Mouse (Mus musculus): Measurements from ENCODE around the gene Msrb2. TPM values are rescaled to one million over a fixed set of nuclear protein-coding genes. Genes with fewer than 3 reads are reported as not detected.

Gene Msrb2
- 22.7 and 27.1 TPM in 2 replicates for polyA plus RNA-seq (2014; fragmentation: Nextera tagmentation; extraction: Ambion mirVana)

DNA sequence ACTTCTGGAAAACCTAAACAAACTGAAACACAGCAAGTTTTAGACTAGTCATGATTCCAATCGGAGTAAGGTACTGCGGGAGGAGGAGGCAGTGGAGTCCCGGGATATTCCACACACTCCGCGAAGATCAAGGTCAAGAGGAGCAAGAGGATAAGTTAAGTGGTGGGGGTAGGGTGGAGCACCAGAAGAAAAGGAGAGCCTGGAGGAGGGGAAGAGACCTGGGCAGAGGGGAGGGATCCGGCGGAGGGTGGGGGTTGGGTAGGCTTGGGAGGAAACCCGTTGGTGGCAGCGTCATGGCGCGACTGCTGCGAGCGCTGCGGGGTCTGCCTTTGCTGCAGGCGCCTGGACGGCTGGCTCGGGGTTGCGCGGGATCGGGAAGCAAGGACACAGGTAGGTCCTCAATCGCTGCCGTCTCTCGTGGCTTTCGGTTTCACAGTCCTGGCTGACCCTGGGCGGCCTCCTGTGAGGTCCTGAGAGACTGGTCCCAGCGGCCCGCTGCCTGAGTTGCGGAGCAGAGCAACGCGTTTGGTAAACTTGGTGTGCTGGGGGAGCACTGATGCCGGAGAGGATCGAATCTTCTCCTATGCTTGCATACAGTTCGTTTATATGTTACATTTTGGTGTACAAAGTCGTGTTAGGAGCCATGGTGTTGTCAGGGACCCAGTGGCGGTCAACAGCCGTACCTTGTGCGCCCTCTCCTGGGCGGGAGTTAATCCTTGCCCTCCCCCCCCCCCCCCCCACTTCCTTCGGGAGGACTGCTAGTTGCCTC is at the start of gene Msrb2:
Msrb2 (plus strand) TSS at position 51 of the 769 bp plus-strand sequence.
- no peaks in the 10 kb centered on the region for H3K27me3 ChIP-seq (ENCODE audit: control insufficient read depth, insufficient read depth, low read length)
- no peaks in the 10 kb centered on the region for H3K9me3 ChIP-seq (ENCODE audit: control insufficient read depth, low read depth, low read length)
- H3K4me1 ChIP-seq (ENCODE audit: control insufficient read depth, insufficient read depth, low read length): no peaks in the 10 kb centered on the region
- ATAC-seq (ENCODE audit: insufficient number of reproducible peaks, insufficient read depth, low FRiP score, low read depth): peak; percentile 85
- H3K4me2 ChIP-seq (replicated peaks; ENCODE audit: low read depth, low read length): peak within 1 kb of the TSS; percentile 51
- WGBS: under 1% methylated on average over 38 of the region's 39 CpGs
- peak within 1 kb of the TSS; percentile 76 for H3K27ac ChIP-seq (ENCODE audit: low read length)
- H3K4me3 ChIP-seq (ENCODE audit: low read depth, low read length): peak within 1 kb of the TSS; percentile 68
- H3K9ac ChIP-seq (replicated peaks; ENCODE audit: low read depth, low read length): peak within 1 kb of the TSS; percentile 82
- no peaks in the 10 kb centered on the region for H3K36me3 ChIP-seq (ENCODE audit: control insufficient read depth, insufficient read depth, low read length)

DNA sequence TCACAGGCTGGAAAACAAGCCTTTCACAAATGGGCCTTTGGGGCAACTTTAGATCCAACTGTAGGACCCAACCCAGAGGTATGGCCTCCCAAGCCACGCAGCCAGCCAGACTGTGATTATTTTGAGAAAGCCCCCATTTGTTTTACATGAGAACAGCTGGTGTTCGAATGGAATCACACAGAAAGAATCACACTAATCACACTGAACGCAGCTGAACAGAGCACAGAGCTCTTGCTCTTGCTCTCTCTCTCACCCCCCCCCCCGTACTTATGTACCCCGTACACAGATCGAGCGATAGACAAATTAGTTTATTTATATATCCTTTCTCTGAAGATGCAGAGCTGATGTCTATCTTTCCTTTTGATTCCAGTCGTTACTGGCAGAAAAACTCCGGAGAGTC is 48.8 kb upstream of the Msrb2 start:
- no peak overlapping the region for H3K27ac ChIP-seq (ENCODE audit: low read length)
- H3K4me3 ChIP-seq (ENCODE audit: low read depth, low read length): no peak overlapping the region
- no peak for ATAC-seq (ENCODE audit: insufficient number of reproducible peaks, insufficient read depth, low FRiP score, low read depth)
- no peaks in the 10 kb centered on the region for H3K9me3 ChIP-seq (ENCODE audit: control insufficient read depth, low read depth, low read length)
- H3K9ac ChIP-seq (replicated peaks; ENCODE audit: low read depth, low read length): no peak overlapping the region
- no peak overlapping the region for H3K4me2 ChIP-seq (replicated peaks; ENCODE audit: low read depth, low read length)
- no peaks in the 10 kb centered on the region for H3K4me1 ChIP-seq (ENCODE audit: control insufficient read depth, insufficient read depth, low read length)
- H3K36me3 ChIP-seq (ENCODE audit: control insufficient read depth, insufficient read depth, low read length): no peaks in the 10 kb centered on the region
- 74% methylated on average over 9 of the region's 9 CpGs for WGBS
- H3K27me3 ChIP-seq (ENCODE audit: control insufficient read depth, insufficient read depth, low read length): no peaks in the 10 kb centered on the region

DNA sequence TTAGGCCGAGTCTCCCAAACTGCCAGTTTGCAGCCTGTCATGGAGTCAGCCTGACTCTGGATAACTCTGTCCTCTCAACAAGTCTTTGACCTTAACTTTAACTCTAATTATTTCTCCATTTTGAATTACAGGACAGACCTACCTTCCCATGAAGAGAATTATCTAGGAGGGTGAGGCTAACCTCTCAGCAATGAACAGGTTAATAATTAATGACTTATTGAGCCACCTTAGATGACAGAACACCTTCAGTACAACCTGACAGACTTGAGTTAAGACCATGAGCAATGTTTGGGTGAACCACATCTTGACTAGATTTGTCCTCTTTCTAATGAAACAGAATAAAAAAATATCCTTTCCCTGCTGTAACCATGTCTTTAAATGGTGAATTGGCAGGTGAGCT is 44.9 kb upstream of the Msrb2 start:
- H3K27ac ChIP-seq (ENCODE audit: low read length): no peak overlapping the region
- H3K27me3 ChIP-seq (ENCODE audit: control insufficient read depth, insufficient read depth, low read length): no peaks in the 10 kb centered on the region
- WGBS: 72% methylated on average over 1 of the region's 1 CpGs
- no peak for ATAC-seq (ENCODE audit: insufficient number of reproducible peaks, insufficient read depth, low FRiP score, low read depth)
- no peak overlapping the region for H3K4me3 ChIP-seq (ENCODE audit: low read depth, low read length)
- H3K9me3 ChIP-seq (ENCODE audit: control insufficient read depth, low read depth, low read length): no peaks in the 10 kb centered on the region
- no peak overlapping the region for H3K4me2 ChIP-seq (replicated peaks; ENCODE audit: low read depth, low read length)
- H3K36me3 ChIP-seq (ENCODE audit: control insufficient read depth, insufficient read depth, low read length): no peaks in the 10 kb centered on the region
- no peaks in the 10 kb centered on the region for H3K4me1 ChIP-seq (ENCODE audit: control insufficient read depth, insufficient read depth, low read length)
- H3K9ac ChIP-seq (replicated peaks; ENCODE audit: low read depth, low read length): no peak overlapping the region

DNA sequence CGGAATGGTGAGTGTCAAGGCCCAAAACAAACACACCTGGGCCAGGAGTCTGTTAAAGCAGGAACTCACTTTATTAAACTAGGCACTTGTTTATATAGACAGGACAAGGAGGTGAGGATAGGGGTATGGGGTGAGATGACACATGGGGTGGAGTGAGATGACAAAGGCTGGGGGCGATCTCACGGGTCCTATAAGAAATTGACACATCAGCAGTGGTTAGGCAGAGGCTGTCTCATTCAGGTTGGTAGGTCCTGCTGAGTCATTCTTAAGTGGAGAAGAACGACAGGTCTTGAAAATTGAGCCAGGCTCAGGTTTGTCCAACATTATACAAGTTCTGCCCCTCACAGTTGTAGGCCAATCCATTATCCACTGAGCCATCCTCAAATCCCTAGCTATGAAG is 43.4 kb upstream of the Msrb2 start:
- Histone ChIP-seq H3K4me1 (ENCODE audit: control insufficient read depth, insufficient read depth, low read length) (no peaks in the 10 kb centered on the region), H3K4me3 (ENCODE audit: low read depth, low read length) (no peak overlapping the region), H3K9ac (replicated peaks; ENCODE audit: low read depth, low read length) (no peak overlapping the region), H3K36me3 (ENCODE audit: control insufficient read depth, insufficient read depth, low read length) (no peaks in the 10 kb centered on the region), H3K9me3 (ENCODE audit: control insufficient read depth, low read depth, low read length) (no peaks in the 10 kb centered on the region), H3K27ac (ENCODE audit: low read length) (no peak overlapping the region), H3K4me2 (replicated peaks; ENCODE audit: low read depth, low read length) (no peak overlapping the region), H3K27me3 (ENCODE audit: control insufficient read depth, insufficient read depth, low read length) (no peaks in the 10 kb centered on the region)
- ATAC-seq (ENCODE audit: insufficient number of reproducible peaks, insufficient read depth, low FRiP score, low read depth): no peak
- 52% methylated on average over 4 of the region's 4 CpGs for WGBS

DNA sequence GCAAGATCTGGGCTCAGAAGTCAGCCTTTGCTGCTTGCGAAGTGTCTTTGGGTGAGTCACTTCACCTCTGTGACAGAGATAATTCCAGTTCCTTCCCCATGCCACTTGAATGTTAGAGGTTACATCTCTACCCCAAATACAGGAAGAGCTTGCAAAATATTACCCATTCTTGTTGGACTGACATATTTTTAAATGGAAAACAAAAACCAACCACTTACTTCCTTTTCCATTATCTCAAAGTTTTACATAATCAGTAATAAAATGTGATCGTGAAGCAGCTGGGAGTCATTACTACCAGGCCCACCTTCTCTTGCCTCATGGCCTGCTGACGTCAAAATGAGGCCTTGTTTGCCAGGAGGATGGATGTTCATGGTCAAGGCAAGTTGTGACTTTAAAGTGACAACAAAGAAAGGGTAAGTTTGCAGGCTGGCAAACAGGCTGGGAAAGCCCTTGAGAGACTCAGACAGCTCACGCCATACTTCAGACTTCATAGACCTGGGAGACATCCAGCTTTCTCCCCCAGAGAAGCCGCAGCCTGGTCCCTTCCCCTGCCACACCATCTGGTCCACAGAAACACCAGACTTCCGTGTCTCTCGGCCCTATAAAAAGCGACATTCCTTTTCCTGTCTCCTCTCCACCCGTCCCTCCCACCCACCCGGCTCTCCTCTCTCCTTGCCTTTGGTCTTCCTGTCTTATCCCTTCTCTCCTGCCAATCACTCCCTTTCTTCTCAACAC is 27.2 kb upstream of the Msrb2 start:
- no peak overlapping the region for H3K27ac ChIP-seq (ENCODE audit: low read length)
- no peaks in the 10 kb centered on the region for H3K36me3 ChIP-seq (ENCODE audit: control insufficient read depth, insufficient read depth, low read length)
- no peak overlapping the region; the same call in 1 of the 2 replicates for H3K4me2 ChIP-seq (replicated peaks; ENCODE audit: low read depth, low read length)
- no peaks in the 10 kb centered on the region for H3K27me3 ChIP-seq (ENCODE audit: control insufficient read depth, insufficient read depth, low read length)
- WGBS: 41% methylated on average over 10 of the region's 10 CpGs
- ATAC-seq (ENCODE audit: insufficient number of reproducible peaks, insufficient read depth, low FRiP score, low read depth): peak; percentile 25; the same call in 1 of the 2 replicates
- no peaks in the 10 kb centered on the region for H3K4me1 ChIP-seq (ENCODE audit: control insufficient read depth, insufficient read depth, low read length)
- H3K4me3 ChIP-seq (ENCODE audit: low read depth, low read length): no peak overlapping the region
- no peak overlapping the region for H3K9ac ChIP-seq (replicated peaks; ENCODE audit: low read depth, low read length)
- H3K9me3 ChIP-seq (ENCODE audit: control insufficient read depth, low read depth, low read length): no peaks in the 10 kb centered on the region

DNA sequence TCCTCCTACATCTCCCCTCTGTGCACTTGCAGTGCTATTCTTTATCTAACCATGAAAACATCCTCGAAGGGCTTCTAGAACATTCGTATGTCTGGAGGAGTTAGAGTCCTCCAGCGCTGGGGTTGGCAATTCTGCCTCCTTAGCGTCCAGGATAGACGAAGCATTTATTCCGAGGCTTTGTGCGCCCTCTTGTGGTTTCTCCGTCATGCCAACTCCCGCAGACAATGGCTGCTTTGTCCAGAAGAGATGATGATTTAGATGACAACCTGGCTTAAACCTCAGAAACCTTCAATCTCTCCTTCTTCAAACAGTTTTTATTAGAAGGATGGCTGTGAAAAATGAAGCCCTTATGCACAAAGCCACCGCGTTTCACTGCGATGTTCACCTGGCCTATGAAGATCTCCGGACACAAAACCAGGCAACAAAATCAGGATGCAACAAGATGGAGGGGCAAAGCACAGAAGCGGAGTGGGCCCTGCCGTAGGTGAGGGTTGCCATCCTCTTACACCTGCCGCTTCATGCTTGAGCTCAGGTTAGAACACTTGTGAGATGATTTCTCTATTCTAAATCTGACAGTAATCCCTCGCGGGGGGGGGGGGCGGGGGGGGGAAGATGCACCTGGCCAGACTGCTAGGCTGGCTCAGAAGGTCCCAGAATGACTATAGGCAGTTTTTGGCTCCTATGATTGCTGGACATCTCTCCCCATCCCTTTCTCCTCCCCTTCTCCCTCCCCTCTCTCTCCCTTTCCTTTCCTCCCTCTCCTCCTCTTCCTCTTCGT is 26.4 kb upstream of the Msrb2 start:
- ATAC-seq (ENCODE audit: insufficient number of reproducible peaks, insufficient read depth, low FRiP score, low read depth): peak; percentile 72; the same call in 1 of the 2 replicates
- Histone ChIP-seq H3K9me3 (ENCODE audit: control insufficient read depth, low read depth, low read length) (no peaks in the 10 kb centered on the region), H3K4me1 (ENCODE audit: control insufficient read depth, insufficient read depth, low read length) (no peaks in the 10 kb centered on the region), H3K36me3 (ENCODE audit: control insufficient read depth, insufficient read depth, low read length) (no peaks in the 10 kb centered on the region), H3K27me3 (ENCODE audit: control insufficient read depth, insufficient read depth, low read length) (no peaks in the 10 kb centered on the region), H3K4me3 (ENCODE audit: low read depth, low read length) (no peak overlapping the region), H3K27ac (ENCODE audit: low read length) (no peak overlapping the region), H3K4me2 (replicated peaks; ENCODE audit: low read depth, low read length) (no peak overlapping the region; the same call in 1 of the 2 replicates), H3K9ac (replicated peaks; ENCODE audit: low read depth, low read length) (no peak overlapping the region)
- WGBS: 21% methylated on average over 19 of the region's 20 CpGs

DNA sequence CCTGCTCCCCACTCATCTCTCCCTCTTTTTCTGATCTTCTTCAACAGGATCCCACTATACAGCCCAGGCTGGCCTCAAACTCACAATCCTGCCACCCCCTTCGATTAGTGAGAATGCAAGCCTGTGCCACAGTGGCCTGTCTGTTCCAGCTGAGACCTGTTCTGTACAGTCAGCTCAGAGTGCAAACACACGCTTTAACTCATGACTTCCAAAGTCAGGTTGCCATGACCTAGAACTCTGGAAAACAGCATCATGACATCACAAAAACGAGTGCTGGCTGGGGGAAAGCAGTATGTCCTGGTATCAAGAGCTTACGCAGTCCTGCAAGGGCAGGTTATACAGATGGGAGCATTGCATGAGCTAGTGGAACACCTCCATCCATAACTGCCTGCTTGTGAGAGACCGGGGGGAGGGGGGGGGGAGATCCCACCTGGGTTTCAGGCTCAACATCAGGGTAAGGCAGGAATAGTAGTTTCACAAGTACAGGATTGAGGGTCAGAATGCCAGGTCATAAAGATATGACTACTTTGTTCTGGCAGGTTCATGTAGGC is 25.8 kb upstream of the Msrb2 start:
- WGBS: 72% methylated on average over 5 of the region's 5 CpGs
- Histone ChIP-seq H3K27me3 (ENCODE audit: control insufficient read depth, insufficient read depth, low read length) (no peaks in the 10 kb centered on the region), H3K4me3 (ENCODE audit: low read depth, low read length) (no peak overlapping the region), H3K9me3 (ENCODE audit: control insufficient read depth, low read depth, low read length) (no peaks in the 10 kb centered on the region), H3K36me3 (ENCODE audit: control insufficient read depth, insufficient read depth, low read length) (no peaks in the 10 kb centered on the region), H3K4me1 (ENCODE audit: control insufficient read depth, insufficient read depth, low read length) (no peaks in the 10 kb centered on the region), H3K27ac (ENCODE audit: low read length) (no peak overlapping the region), H3K4me2 (replicated peaks; ENCODE audit: low read depth, low read length) (no peak overlapping the region), H3K9ac (replicated peaks; ENCODE audit: low read depth, low read length) (no peak overlapping the region)
- ATAC-seq (ENCODE audit: insufficient number of reproducible peaks, insufficient read depth, low FRiP score, low read depth): 0 out of 2 replicates have a peak, but pooled peaks have one; percentile 35

DNA sequence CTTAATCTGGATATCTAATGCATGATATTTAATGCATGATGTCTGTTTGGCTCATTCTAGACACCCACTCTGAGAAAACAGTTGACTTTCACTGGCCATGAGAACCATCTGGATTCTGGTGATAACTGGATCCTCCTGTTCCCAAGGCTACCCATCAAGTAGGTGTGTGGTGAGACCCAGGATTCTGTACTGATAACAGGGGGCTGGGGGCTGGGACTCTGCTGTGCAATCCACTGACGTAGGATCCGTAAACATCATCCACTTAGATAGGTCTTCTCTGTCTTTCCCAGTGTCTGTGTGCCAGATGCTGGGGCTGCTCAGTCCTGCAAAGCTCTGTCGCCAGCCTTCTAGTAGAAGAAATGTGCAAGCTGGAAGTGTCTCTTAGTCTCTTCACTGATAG is 22.8 kb upstream of the Msrb2 start:
- H3K9ac ChIP-seq (replicated peaks; ENCODE audit: low read depth, low read length): no peak overlapping the region
- ATAC-seq (ENCODE audit: insufficient number of reproducible peaks, insufficient read depth, low FRiP score, low read depth): no peak
- H3K4me1 ChIP-seq (ENCODE audit: control insufficient read depth, insufficient read depth, low read length): no peaks in the 10 kb centered on the region
- no peak overlapping the region for H3K27ac ChIP-seq (ENCODE audit: low read length)
- no peak overlapping the region for H3K4me2 ChIP-seq (replicated peaks; ENCODE audit: low read depth, low read length)
- no peak overlapping the region for H3K4me3 ChIP-seq (ENCODE audit: low read depth, low read length)
- no peaks in the 10 kb centered on the region for H3K36me3 ChIP-seq (ENCODE audit: control insufficient read depth, insufficient read depth, low read length)
- H3K9me3 ChIP-seq (ENCODE audit: control insufficient read depth, low read depth, low read length): no peaks in the 10 kb centered on the region
- H3K27me3 ChIP-seq (ENCODE audit: control insufficient read depth, insufficient read depth, low read length): no peaks in the 10 kb centered on the region
- WGBS: 67% methylated on average over 3 of the region's 3 CpGs
